Mouse (Mus musculus) heart, embryonic 12.5 days (tissue): Measurements from ENCODE around the gene 9230112D13Rik. TPM values are rescaled to one million over a fixed set of nuclear protein-coding genes. Genes with fewer than 3 reads are reported as not detected.

ENCODE experiments used
- ATAC-seq: fragments of 200-750 bp; cut with Nextera tagmentation; 2 replicates; pipeline ENCODE4 v1.8.0; 2017; ENCODE audit warnings: moderate TSS enrichment, moderate library complexity; ENCODE audit not compliant: insufficient number of reproducible peaks, low FRiP score
- H3K27ac ChIP-seq: fragments of 300-500 bp; sonication (generic); 2 replicates; pipeline ENCODE4 v1.5.1; 2016; ENCODE audit warnings: mild to moderate bottlenecking, moderate library complexity; ENCODE audit not compliant: poor library complexity, severe bottlenecking
- H3K27me3 ChIP-seq: fragments of 300-500 bp; sonication (generic); replicated peaks from 2 replicates; pipeline ENCODE4 v1.6.1; 2016; ENCODE audit warnings: mild to moderate bottlenecking, moderate library complexity
- H3K36me3 ChIP-seq: fragments of 300-500 bp; sonication (generic); 2 replicates; pipeline ENCODE4 v1.6.1; 2016; ENCODE audit warnings: mild to moderate bottlenecking, moderate library complexity
- H3K4me1 ChIP-seq: fragments of 300-500 bp; sonication (generic); replicated peaks from 2 replicates; pipeline ENCODE4 v1.6.1; 2016; ENCODE audit warnings: mild to moderate bottlenecking
- H3K4me2 ChIP-seq: fragments of 300-500 bp; sonication (generic); 2 replicates; pipeline ENCODE4 v1.6.1; 2016; ENCODE audit warnings: mild to moderate bottlenecking, moderate library complexity
- H3K4me3 ChIP-seq: fragments of 300-500 bp; sonication (generic); 2 replicates; pipeline ENCODE4 v1.5.1; 2016; ENCODE audit warnings: mild to moderate bottlenecking
- H3K9ac ChIP-seq: fragments of 300-500 bp; sonication (generic); 2 replicates; pipeline ENCODE4 v1.6.1; 2016; ENCODE audit warnings: mild to moderate bottlenecking, moderate library complexity
- H3K9me3 ChIP-seq: fragments of 300-500 bp; sonication (generic); replicated peaks from 2 replicates; pipeline ENCODE4 v1.6.1; 2016; ENCODE audit warnings: mild to moderate bottlenecking, moderate library complexity
- WGBS: fragments of 180-500 bp; shearing (Covaris S2); methylation state at CpG from one replicate; pipeline ENCODE4 v1.1.7; 2016; 5-methylcytosine and 5-hydroxymethylcytosine counted together
- polyA plus RNA-seq: library from polyadenylated mRNA; unstranded; fragments of >200 nt; fragmentation: Nextera tagmentation; extraction: Ambion mirVana; gene quantifications from 2 replicates; pipeline ENCODE4 v1.2.1, GENCODE M21; 2016

The 9230112D13Rik gene
- polyA plus RNA-seq, 1 experiment from 2014 or later: not detected

DNA sequence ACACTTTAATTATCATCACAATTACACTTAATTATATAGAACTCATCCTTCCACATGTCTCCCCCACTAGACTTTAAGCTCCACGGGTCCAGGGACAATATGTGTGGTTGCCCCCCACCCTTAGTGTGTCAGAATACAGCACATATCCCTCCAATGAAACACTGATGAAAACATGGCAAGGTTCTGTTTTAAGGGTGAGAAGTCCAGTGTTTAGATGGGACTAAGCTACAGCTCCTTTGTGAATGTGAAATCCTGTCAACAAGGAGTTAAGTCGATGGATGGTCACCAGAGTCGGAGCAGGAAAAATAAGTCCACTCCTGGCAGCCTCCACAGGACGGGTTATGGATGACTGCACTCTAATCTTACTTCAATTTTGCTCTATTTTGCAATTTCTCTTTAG lies 22.3 kb downstream of the 9230112D13Rik start:
- Histone ChIP-seq H3K9me3 (no peaks in the 10 kb centered on the region), H3K4me2 (peak overlapping the region; percentile 75), H3K27me3 (no peaks in the 10 kb centered on the region), H3K27ac (no peak overlapping the region), H3K4me3 (peak overlapping the region; percentile 93), H3K4me1 (peaks cover 50% of the 10 kb centered on the region), H3K36me3 (no peaks in the 10 kb centered on the region), H3K9ac (peak overlapping the region; percentile 26; the same call in 1 of the 2 replicates)
- no peak for ATAC-seq
- 9% methylated on average over 4 of the region's 4 CpGs for WGBS

DNA sequence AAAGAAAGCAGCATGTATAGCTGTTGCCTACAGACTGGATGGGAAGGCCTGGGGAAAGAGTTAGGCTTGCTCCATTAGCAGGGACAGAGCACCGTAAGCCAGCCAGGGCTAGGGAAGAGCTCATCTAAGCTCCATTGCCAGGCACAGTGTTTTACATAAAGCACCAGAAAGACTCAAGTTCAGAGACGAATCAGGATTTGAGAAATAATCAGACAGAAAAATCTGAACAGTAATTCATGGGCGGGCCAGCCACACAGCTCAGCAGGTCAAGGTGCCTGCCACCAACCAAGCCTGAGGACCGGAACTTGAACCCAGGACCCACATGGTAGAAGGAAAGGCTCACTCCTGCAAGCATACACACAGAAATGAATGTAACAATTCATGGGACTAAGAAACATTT lies 22.9 kb downstream of the 9230112D13Rik start:
- no peak overlapping the region for H3K27ac ChIP-seq
- 62% methylated on average over 4 of the region's 4 CpGs for WGBS
- H3K27me3 ChIP-seq: no peaks in the 10 kb centered on the region
- H3K4me3 ChIP-seq: peak overlapping the region; percentile 8
- peaks cover 46% of the 10 kb centered on the region for H3K4me1 ChIP-seq
- H3K9me3 ChIP-seq: no peaks in the 10 kb centered on the region
- no peak for ATAC-seq
- H3K36me3 ChIP-seq: no peaks in the 10 kb centered on the region
- peak overlapping the region; percentile 75 for H3K4me2 ChIP-seq
- H3K9ac ChIP-seq: peak overlapping the region; percentile 52; the same call in 1 of the 2 replicates

DNA sequence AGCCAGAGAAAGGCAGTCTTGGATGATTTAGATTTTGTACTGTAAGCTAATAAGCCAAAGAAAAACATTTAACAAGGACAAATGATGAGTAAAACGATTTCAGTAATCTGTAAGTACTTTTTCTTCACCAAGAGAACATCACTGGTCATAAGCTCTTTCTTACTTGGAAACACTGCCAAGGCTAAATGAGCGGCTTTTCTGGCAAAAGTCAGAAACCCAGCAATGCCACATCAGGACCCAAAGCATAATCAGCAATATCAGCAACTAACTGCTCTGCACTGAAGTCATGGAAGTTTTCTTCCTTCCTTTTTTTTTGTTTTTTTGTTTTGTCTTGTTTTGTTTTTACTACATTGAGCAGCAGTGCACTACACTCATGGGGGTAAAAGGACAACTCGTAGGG lies 25.3 kb downstream of the 9230112D13Rik start:
- Histone ChIP-seq H3K27me3 (no peaks in the 10 kb centered on the region), H3K9ac (no peak overlapping the region), H3K36me3 (no peaks in the 10 kb centered on the region), H3K27ac (no peak overlapping the region), H3K9me3 (no peaks in the 10 kb centered on the region), H3K4me1 (peaks cover 55% of the 10 kb centered on the region), H3K4me3 (no peak overlapping the region), H3K4me2 (no peak overlapping the region)
- WGBS: 62% methylated on average over 3 of the region's 3 CpGs
- no peak for ATAC-seq

DNA sequence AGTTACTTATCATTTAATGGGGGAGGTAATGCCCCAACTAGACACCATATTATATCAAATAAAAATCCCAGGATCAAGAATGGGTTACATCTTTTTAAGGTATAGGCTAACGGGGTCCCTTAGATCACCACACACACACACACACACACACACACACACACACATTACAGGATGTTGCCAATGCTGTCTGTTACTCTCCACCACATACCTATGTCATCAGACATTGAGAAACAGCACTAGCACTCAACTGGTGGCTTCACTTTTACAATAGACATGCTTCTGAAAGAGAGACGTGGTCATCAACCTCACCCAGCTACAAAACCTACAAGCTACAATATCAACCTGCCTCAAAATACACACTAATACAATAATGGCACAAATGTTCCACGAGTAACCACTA lies 28.9 kb downstream of the 9230112D13Rik start:
- peaks cover 61% of the 10 kb centered on the region for H3K4me1 ChIP-seq
- no peaks in the 10 kb centered on the region for H3K36me3 ChIP-seq
- no peak overlapping the region for H3K4me2 ChIP-seq
- no peak overlapping the region for H3K27ac ChIP-seq
- H3K9me3 ChIP-seq: no peaks in the 10 kb centered on the region
- H3K27me3 ChIP-seq: no peaks in the 10 kb centered on the region
- no peak for ATAC-seq
- 82% methylated on average over 3 of the region's 3 CpGs for WGBS
- H3K4me3 ChIP-seq: no peak overlapping the region
- no peak overlapping the region for H3K9ac ChIP-seq

DNA sequence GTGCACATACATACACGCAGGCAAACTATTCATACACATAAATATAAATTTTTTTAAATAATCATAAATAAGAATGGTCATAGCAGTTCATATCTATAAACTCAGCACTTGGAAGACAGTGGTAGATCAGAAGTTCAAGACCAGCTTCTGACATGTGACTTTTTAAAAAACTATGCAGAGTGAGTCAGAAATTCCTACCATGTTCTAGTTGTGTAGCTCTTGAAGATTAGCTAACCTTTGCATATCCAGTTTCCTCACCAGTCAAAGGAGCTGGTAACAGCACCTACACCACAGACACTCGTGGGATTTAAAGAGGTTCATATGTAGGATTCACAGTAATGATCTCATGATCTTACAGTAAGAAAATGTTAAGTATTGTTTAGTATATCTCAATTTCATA lies 29.9 kb downstream of the 9230112D13Rik start:
- H3K36me3 ChIP-seq: no peaks in the 10 kb centered on the region
- no peak overlapping the region for H3K4me2 ChIP-seq
- H3K4me3 ChIP-seq: no peak overlapping the region
- ATAC-seq: no peak
- 73% methylated on average over 2 of the region's 2 CpGs for WGBS
- H3K27ac ChIP-seq: no peak overlapping the region
- no peak overlapping the region for H3K9ac ChIP-seq
- peaks cover 61% of the 10 kb centered on the region for H3K4me1 ChIP-seq
- no peaks in the 10 kb centered on the region for H3K9me3 ChIP-seq
- no peaks in the 10 kb centered on the region for H3K27me3 ChIP-seq

DNA sequence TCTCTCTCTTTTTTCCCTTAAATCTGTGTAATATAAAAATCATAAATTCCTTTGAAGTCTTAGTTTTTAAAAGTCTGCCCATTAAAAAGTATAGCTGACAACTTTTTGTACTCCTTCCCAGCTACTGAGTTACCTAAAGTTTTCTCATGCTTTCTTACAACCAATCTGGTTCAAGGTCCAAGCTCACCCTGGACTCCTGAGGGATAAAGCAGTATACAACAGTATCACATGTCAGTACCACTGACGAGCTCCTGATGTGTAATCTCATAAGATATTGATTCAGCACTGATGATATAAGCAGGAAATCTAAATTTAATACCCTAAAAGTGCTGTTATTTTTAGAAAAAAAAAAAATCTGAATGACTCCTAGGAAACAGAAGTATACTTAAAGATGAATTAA lies 31.6 kb downstream of the 9230112D13Rik start:
- no peak for ATAC-seq
- H3K9me3 ChIP-seq: no peaks in the 10 kb centered on the region
- no peaks in the 10 kb centered on the region for H3K27me3 ChIP-seq
- no peaks in the 10 kb centered on the region for H3K36me3 ChIP-seq
- H3K4me1 ChIP-seq: peaks cover 63% of the 10 kb centered on the region
- WGBS: 53% methylated on average over 1 of the region's 1 CpGs
- no peak overlapping the region for H3K4me3 ChIP-seq
- H3K4me2 ChIP-seq: no peak overlapping the region
- no peak overlapping the region for H3K9ac ChIP-seq
- H3K27ac ChIP-seq: no peak overlapping the region

DNA sequence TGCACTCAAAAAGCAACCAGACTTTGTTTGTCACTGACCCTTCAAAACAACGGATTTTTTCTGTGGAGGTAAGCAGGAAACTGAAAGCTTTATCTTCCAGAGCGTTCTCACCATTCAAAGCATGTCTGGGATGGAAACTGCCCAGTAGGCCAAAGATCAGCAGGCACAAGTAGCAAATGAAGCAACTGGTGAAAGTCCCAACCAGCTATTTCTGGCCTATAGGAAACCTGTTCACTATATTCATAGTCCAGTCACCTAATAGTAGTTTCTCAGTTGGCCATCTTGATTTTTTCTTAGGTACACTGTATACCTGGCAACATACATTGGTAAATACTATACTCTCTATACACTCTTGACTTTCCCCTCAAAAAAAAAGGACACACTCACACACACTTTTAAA lies 32.7 kb downstream of the 9230112D13Rik start:
- H3K4me1 ChIP-seq: peaks cover 64% of the 10 kb centered on the region
- no peak overlapping the region for H3K4me2 ChIP-seq
- ATAC-seq: no peak
- H3K4me3 ChIP-seq: no peak overlapping the region
- no peak overlapping the region for H3K9ac ChIP-seq
- 14% methylated on average over 2 of the region's 2 CpGs for WGBS
- H3K9me3 ChIP-seq: no peaks in the 10 kb centered on the region
- H3K36me3 ChIP-seq: no peaks in the 10 kb centered on the region
- H3K27ac ChIP-seq: peak overlapping the region; percentile 37; the same call in 1 of the 2 replicates
- H3K27me3 ChIP-seq: no peaks in the 10 kb centered on the region

DNA sequence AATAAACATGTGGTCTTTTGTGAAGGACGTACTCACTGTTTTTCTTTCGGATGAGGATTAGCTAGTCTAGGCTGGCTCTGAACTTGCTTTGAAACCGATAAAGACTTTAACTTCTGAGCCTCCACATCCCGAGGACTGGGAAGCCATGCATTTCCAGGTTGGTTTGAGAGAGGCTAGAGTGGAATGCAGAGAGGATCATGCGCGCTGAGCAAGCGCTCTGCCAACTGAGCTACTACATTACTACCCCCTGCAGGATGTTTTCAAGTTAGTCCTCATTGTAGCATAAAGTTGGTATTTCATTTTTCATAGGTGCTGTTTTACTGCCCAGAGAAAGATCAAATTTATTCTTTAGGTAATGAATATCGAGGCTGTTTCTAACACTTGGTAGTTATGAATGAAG lies 36.4 kb downstream of the 9230112D13Rik start:
- peaks cover 62% of the 10 kb centered on the region for H3K4me1 ChIP-seq
- no peaks in the 10 kb centered on the region for H3K36me3 ChIP-seq
- no peak overlapping the region for H3K9ac ChIP-seq
- H3K9me3 ChIP-seq: no peaks in the 10 kb centered on the region
- H3K27ac ChIP-seq: peak overlapping the region; percentile 47; the same call in 1 of the 2 replicates
- H3K4me2 ChIP-seq: no peak overlapping the region
- 33% methylated on average over 8 of the region's 8 CpGs for WGBS
- no peak for ATAC-seq
- no peaks in the 10 kb centered on the region for H3K27me3 ChIP-seq
- H3K4me3 ChIP-seq: no peak overlapping the region

DNA sequence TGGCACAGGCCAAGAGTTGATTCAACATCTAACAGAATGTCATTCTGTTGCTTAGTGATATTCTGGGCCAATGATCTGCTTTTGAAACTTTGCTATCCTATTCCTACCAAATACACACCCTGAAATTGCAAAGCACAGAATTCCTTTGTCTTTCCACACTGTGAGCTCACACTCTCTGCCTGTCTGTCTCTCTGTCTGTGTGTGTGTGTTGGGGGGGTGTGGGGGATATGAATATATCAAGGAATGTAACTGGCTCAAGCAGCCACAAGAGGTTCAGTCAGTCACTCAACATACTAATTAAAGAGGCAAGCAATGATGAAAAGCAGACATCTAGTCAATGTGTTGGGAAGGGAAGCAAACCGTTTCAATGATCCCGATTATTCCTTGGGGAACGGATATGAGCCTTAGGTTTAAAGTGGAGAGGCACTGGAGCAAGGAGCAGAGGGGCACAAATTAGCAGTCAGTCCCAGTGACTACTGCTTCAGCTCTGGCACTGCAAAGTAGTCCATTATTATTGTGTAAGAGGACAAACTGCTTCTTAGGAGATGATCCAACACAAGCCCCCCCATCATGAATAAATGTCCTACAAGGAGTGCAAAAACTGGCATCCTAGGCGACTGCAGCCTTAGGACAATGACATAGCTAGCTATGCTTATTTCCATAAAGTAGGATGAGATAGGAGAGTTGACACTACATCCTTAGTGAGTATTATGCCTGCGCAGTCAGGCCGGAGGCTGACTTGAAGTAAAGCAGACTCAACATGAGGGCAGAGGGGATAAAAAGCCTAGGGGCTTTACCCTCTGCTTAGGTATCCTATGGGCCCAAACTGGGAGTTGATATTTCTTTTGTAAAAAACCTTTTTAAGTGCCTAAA lies 38.9 kb downstream of the 9230112D13Rik start:
- no peak overlapping the region for H3K4me3 ChIP-seq
- no peaks in the 10 kb centered on the region for H3K36me3 ChIP-seq
- peaks cover 58% of the 10 kb centered on the region for H3K4me1 ChIP-seq
- WGBS: 27% methylated on average over 6 of the region's 6 CpGs
- peak overlapping the region; percentile 22; the same call in 1 of the 2 replicates for H3K9ac ChIP-seq
- H3K4me2 ChIP-seq: peak overlapping the region; percentile 29
- H3K27me3 ChIP-seq: no peaks in the 10 kb centered on the region
- 0 out of 2 replicates have a peak, but pooled peaks have one; percentile 40 for ATAC-seq
- H3K9me3 ChIP-seq: no peaks in the 10 kb centered on the region
- H3K27ac ChIP-seq: peak overlapping the region; percentile 89

DNA sequence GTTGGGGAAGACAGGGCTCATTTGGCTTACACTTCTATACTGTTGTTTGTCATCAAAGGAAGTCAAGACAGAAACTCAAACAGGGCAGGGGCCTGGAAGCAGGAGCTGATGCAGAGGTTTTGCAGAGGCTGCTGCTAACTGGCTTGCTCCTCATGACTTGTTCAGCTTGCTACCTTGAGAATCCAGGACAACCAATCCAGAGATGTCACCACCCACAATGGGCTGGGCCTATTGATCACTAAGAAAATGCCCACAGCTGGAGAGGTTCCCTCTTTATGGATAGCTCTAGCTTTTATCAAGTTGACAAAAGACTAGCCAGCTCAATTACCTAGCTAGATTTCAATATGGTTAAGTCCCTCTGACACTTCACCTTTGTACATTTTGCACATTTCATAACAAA lies 51.0 kb downstream of the 9230112D13Rik start:
- no peak for ATAC-seq
- Histone ChIP-seq H3K36me3 (no peaks in the 10 kb centered on the region), H3K9me3 (no peaks in the 10 kb centered on the region), H3K27ac (no peak overlapping the region), H3K27me3 (no peaks in the 10 kb centered on the region), H3K4me2 (no peak overlapping the region), H3K9ac (no peak overlapping the region), H3K4me3 (no peak overlapping the region), H3K4me1 (peaks cover 45% of the 10 kb centered on the region)

DNA sequence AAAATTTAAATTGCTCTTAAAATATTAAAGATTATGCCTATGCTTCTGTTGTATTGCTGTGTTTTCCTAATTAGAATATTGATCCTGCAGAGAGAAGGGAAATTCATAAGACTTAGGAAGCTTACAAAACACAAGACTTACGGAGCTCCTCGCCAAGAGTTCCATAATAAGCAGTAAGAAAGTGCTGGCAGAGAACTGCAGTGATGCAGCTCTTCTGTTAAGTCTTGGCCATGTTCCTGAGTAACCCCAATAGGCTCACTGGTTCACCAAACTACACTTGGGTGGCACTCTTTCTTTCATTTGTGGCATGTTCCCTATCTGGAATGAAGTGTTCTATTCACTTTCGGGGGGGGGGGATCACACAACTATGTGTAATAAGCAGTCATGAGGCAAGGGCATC lies 56.3 kb downstream of the 9230112D13Rik start:
- no peaks in the 10 kb centered on the region for H3K27me3 ChIP-seq
- ATAC-seq: no peak
- no peaks in the 10 kb centered on the region for H3K36me3 ChIP-seq
- H3K4me2 ChIP-seq: no peak overlapping the region
- H3K4me3 ChIP-seq: no peak overlapping the region
- no peak overlapping the region for H3K9ac ChIP-seq
- no peak overlapping the region for H3K27ac ChIP-seq
- no peaks in the 10 kb centered on the region for H3K9me3 ChIP-seq
- WGBS: 67% methylated on average over 3 of the region's 3 CpGs
- H3K4me1 ChIP-seq: peaks cover 29% of the 10 kb centered on the region
